Mouse (Mus musculus) mouse embryonic stem cell (cell line): Measurements from ENCODE around the gene Zfp217.

Experiments
- in situ Hi-C, 2 experiments: fragments of 300-500 bp; cut with MboI; formaldehyde crosslinking; loops; 1 replicate in 1 of 2; 3 replicates in 1 of 2; pipeline ENCODE4 v1.14.3; 2019 to 2020; ENCODE audit warnings: low sequenced_read_pairs in 2 of 2, low pct_unique_long_range_greater_than_20kb in 1 of 2, mixed read lengths in 1 of 2; ENCODE audit not compliant: unreplicated experiment in 1 of 2

Gene Zfp217

DNA sequence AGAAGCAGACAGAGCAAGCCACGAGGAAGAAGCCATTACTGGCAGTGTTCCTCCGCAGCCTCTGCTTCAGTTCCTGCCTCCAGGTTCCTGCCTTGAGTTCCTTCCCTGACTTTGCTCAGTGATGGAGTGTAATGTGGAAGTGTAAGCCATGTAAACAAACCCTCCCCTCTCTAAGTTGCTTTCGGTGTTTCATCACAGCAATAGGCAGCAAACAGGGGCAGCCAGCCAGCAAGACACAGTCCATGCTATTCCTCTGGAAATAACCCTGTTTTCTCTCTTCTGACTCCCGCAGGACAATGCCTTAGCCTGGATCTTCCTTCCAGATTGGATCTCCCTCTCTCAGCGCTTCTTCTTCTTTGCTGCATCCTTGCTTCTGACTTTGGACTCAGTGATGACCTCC is 77.9 kb downstream of the Zfp217 start:
- in situ Hi-C loops = no loop called here

DNA sequence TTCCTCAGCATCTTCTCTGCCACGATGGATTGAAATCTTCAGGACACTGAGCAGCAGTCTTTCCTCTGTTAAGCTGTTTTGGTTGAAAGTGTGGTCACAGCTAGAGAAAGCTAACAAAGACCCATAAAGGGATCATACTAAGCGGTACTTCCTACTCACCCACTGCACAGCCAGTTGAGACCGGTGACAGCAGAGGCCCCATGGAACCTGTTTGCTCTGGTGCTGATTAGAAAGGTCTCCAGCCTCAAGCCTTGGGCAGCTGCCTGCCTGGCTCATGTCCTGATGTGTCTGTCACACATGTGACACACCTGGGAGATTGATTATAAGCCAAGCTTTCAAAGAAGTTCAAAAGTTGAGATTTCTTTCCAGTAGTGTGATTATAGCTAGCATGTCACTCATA is 85.5 kb downstream of the Zfp217 start:
- in situ Hi-C loops = no loop called here

DNA sequence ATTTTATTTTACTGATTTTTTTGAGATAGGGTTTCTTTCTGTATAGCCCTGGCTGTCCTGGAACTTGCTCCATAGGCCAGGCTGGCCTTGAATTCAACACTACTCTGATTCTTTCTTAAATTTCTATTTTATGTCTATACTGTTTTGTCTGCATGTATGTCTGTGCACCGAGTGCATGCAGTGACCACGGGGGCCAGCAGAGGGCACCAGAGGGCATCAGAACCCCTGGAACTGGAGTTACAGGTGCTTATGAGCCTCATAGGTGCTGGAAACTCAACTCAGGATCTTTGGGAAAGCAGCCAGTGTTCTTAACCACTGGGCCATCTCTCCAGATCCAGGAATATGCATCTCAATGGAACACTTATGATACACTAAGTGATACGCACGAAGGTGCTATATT is 87.8 kb downstream of the Zfp217 start:
- in situ Hi-C loops = no loop called here

DNA sequence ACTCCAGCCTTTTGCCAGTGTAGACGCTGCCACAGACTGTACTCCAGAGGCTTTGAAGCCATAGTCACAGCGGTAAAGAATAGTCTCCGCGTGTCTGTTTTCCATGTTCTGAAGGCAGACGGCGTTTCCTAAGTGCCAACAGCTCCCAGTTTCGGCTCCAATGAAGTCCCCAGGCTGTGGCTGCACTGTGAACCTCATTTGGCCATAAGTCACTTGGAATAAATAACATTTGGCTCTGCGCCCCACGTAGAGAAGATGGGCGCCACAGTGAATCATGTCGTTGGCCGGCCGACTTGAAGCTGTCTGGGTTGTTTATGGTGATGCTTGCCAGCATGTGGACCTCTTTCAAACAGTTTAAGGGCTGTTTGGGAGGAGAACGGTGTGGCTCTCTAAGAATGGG is 89.1 kb downstream of the Zfp217 start:
- in situ Hi-C loops = loop anchor here (5.0 kb wide), 1 partner anchor 39 kb away; no protein-coding TSS in a partner anchor
